Mouse (Mus musculus): ENCODE measurements around the gene Aifm1. TPM values are rescaled to one million over a fixed set of nuclear protein-coding genes. Genes with fewer than 3 reads are reported as not detected.

The Aifm1 gene
- polyA plus RNA-seq, 1 experiment from 2014 or later = 108 TPM

DNA sequence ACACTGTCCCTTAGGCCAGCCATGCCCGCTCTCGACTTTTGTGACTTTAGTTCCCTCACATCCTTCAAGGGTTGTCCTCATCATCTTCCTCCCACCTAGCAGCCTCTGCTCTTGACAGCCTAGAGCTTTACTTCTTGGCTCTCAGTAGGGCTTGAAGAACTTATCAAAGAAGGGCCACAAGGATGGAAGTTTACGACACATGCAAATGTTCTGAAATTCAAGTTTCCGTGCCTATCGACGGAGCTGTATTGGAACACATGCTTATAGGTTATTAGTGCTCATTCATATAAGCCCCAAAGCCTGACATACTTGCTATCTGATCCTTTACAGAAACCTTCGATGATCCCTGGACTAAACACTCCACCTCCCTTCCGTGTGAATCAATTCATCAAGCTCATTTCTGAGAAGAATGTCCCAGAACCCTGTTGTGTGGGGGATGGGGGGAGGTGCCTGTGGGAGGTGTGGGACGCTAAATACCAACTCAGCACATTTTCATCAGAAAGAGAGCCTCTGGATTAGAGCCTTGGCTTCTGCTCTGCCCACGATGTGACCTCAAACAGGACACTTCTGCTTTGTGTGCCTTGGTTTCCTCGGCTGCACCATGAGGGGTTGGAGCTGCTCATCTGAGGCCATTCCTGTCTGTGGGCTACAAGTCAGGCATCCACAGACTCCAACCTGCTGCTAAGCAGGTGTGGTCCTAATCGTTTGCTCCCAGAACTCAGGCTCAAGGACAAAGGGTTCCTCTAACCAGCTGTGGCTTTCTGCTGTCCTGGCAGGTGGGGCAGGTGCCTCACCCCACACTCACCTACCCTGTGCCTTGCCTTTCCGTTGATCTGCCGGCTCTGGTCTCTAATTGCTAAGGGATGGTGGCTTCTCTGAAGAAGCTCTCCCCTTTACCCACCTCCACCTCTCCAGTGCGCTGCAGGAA lies 80.5 kb downstream of the Aifm1 start:
- Histone ChIP-seq H3K36me3 (no peaks in the 10 kb centered on the region), H3K4me3 (no peak overlapping the region), H3K27me3 (ENCODE audit: insufficient read depth, poor library complexity, severe bottlenecking) (no peaks in the 10 kb centered on the region; the same call in 1 of the 2 replicates), H3K27ac (no peak overlapping the region), H3K4me1 (peaks cover 25% of the 10 kb centered on the region), H3K9me3 (no peaks in the 10 kb centered on the region)
- no peak for DNase-seq (ENCODE audit: low spot score)
- 64% methylated on average over 15 of the region's 15 CpGs for WGBS

DNA sequence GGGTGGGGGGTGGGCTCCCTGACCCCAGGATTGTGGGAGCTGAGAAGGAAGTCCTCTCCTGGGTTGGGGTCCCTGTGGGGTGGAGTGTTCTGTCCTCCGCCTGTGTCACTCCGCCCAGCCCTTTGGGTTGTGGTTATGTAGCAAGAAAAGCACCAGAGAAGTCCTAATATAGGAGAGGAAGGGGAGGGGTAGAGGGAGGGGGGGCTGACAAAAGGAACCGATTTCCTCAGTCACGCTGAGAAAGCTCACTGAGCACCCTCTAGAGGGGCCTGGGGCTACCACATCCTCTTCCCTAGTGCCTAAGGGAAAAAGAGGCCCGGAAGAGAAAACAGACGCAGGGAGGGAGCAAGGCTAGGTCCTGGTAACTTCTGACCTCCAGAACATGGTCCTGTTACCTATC lies 83.8 kb downstream of the Aifm1 start:
- Histone ChIP-seq H3K27me3 (ENCODE audit: insufficient read depth, poor library complexity, severe bottlenecking) (no peaks in the 10 kb centered on the region; the same call in 1 of the 2 replicates), H3K4me3 (no peak overlapping the region), H3K36me3 (no peaks in the 10 kb centered on the region), H3K4me1 (peaks cover 41% of the 10 kb centered on the region), H3K27ac (no peak overlapping the region), H3K9me3 (no peaks in the 10 kb centered on the region)
- WGBS = 33% methylated on average over 6 of the region's 6 CpGs
- no peak for DNase-seq (ENCODE audit: low spot score)

- H3K4me1 ChIP-seq = peaks cover 45% of the 10 kb centered on the region
- DNase-seq (ENCODE audit: low spot score) = no peak
- H3K9me3 ChIP-seq = no peaks in the 10 kb centered on the region
- no peaks in the 10 kb centered on the region for H3K36me3 ChIP-seq
- H3K27ac ChIP-seq = no peak overlapping the region
- no peak overlapping the region for H3K4me3 ChIP-seq
- H3K27me3 ChIP-seq (ENCODE audit: insufficient read depth, poor library complexity, severe bottlenecking) = no peaks in the 10 kb centered on the region; the same call in 1 of the 2 replicates
Observed at GRCm38 (mm10) chrX:48429100-48429499, 84.3 kb downstream of the Aifm1 start.

GRCm38 (mm10) chrX:48428642-48429041 lies 84.7 kb downstream of the Aifm1 start:
- peaks cover 42% of the 10 kb centered on the region for H3K4me1 ChIP-seq
- no peaks in the 10 kb centered on the region for H3K9me3 ChIP-seq
- H3K27ac ChIP-seq = no peak overlapping the region
- DNase-seq (ENCODE audit: low spot score) = no peak
- H3K4me3 ChIP-seq = no peak overlapping the region
- 80% methylated on average over 8 of the region's 8 CpGs for WGBS
- no peaks in the 10 kb centered on the region; the same call in 1 of the 2 replicates for H3K27me3 ChIP-seq (ENCODE audit: insufficient read depth, poor library complexity, severe bottlenecking)
- no peaks in the 10 kb centered on the region for H3K36me3 ChIP-seq

DNA sequence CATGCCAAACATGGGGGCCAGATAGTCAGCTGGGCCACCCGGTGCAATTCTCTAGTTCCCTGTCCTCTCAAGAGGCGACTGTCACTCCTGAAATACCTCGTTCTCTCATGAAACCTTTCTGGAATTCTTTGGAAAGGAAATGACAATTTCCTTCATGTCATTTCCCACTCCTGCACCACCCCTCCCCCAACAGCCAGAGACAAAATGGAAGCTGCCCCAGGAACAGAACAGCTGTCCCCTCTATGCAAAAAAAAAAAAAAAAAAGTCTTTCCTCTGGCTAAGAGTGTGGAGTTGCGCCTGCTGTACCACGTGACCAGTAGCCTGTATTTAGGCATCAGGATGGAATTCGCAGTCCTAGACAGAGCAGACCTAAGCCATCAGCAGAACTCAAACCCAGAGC lies 85.1 kb downstream of the Aifm1 start:
- Histone ChIP-seq H3K27me3 (ENCODE audit: insufficient read depth, poor library complexity, severe bottlenecking) (no peaks in the 10 kb centered on the region; the same call in 1 of the 2 replicates), H3K4me3 (no peak overlapping the region), H3K27ac (no peak overlapping the region), H3K9me3 (no peaks in the 10 kb centered on the region), H3K4me1 (peaks cover 38% of the 10 kb centered on the region), H3K36me3 (no peaks in the 10 kb centered on the region)
- 51% methylated on average over 6 of the region's 6 CpGs for WGBS
- DNase-seq (ENCODE audit: low spot score) = no peak

DNA sequence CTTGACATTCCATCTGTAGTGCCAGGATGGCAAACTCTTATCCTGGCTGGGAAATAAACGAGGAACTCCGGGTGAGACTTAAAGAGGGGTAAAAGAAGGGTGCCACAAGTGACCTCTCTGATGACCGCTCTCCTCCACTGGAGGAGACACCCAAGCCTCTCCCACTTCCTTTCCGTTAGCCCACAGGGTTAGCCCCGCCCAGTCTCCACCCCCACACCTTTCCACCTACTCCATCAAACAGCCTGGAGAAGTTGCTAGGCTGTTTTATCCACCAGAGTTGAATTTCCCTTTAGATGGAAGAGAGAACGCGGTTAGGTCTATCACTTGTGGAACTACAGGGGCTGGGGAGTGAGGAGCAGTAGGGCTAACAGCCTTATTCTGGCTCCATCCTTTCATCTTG lies 88.1 kb downstream of the Aifm1 start:
- Histone ChIP-seq H3K36me3 (no peaks in the 10 kb centered on the region), H3K9me3 (no peaks in the 10 kb centered on the region), H3K4me3 (no peak overlapping the region), H3K27ac (no peak overlapping the region), H3K27me3 (ENCODE audit: insufficient read depth, poor library complexity, severe bottlenecking) (no peaks in the 10 kb centered on the region; the same call in 1 of the 2 replicates), H3K4me1 (peaks cover 30% of the 10 kb centered on the region)
- WGBS = 46% methylated on average over 7 of the region's 7 CpGs
- DNase-seq (ENCODE audit: low spot score) = no peak

Other genes with a start within 250 kb of the Aifm1 start
- 4.9 and 6.7 TPM in 2 replicates for gene Bcorl1, start 172.2 kb downstream of the Aifm1 start, polyA plus RNA-seq (2016; fragmentation: Nextera tagmentation; extraction: Ambion mirVana)
- 9.9 and 15.7 TPM in 2 replicates for gene Elf4, start 50.4 kb downstream of the Aifm1 start, polyA plus RNA-seq (2016; fragmentation: Nextera tagmentation; extraction: Ambion mirVana)
- gene Rab33a, start 5.7 kb upstream of the Aifm1 start, polyA plus RNA-seq (2016; fragmentation: Nextera tagmentation; extraction: Ambion mirVana) = 7.8 and 8.0 TPM in 2 replicates
- 7.4 and 8.8 TPM in 2 replicates for gene Zfp280c, start 80.9 kb upstream of the Aifm1 start, polyA plus RNA-seq (2016; fragmentation: Nextera tagmentation; extraction: Ambion mirVana)
- gene Slc25a14, start 109.8 kb upstream of the Aifm1 start, polyA plus RNA-seq (2016; fragmentation: Nextera tagmentation; extraction: Ambion mirVana) = 10.9 and 11.0 TPM in 2 replicates
- gene Gpr119, start 160.9 kb upstream of the Aifm1 start, polyA plus RNA-seq (2016; fragmentation: Nextera tagmentation; extraction: Ambion mirVana) = not detected in 2 replicates
- 20.2 and 22.7 TPM in 2 replicates for gene Rbmx2, start 181.4 kb upstream of the Aifm1 start, polyA plus RNA-seq (2016; fragmentation: Nextera tagmentation; extraction: Ambion mirVana)